Mouse (Mus musculus) kidney, postnatal 4 days (tissue): ENCODE data around the gene Zfp697.
"Not testable (repeated sequence)": the region's sequence is repeated elsewhere in the genome, so short reads cannot be mapped to it uniquely, and the experiment has no call there.

ENCODE experiments used
- DNase-seq, 2 experiments: peaks; one replicate each; pipeline ENCODE4 v3.0.0; 2021; ENCODE audit warnings: mixed read lengths in 2 of 2

The Zfp697 gene

GRCm38 (mm10) chr3:98374062-98374719 is 8.1 kb upstream of the Zfp697 start:
- no peak for DNase-seq

- DNase-seq = no peak
These were observed 7.3 kb upstream of the Zfp697 start for GRCm38 (mm10) chr3:98374980-98375379.

- no peak for DNase-seq
These were observed 4.0 kb upstream of the Zfp697 start for GRCm38 (mm10) chr3:98378267-98378666.

GRCm38 (mm10) chr3:98379236-98379635 is 3.0 kb upstream of the Zfp697 start:
- DNase-seq = peak; percentile 38 to 66

GRCm38 (mm10) chr3:98381677-98382245 is 500 bp upstream of the Zfp697 start:
- DNase-seq = peak; percentile 15 to 19

GRCm38 (mm10) chr3:98383024-98383790 is 946 bp downstream of the Zfp697 start:
- DNase-seq = peak; percentile 9 to 27

- DNase-seq = no peak
These were observed 4.8 kb downstream of the Zfp697 start for GRCm38 (mm10) chr3:98387086-98387485.

GRCm38 (mm10) chr3:98387756-98388155 is 5.5 kb downstream of the Zfp697 start:
- peak; percentile 27 to 37 for DNase-seq

- no peak for DNase-seq
These were observed 7.0 kb downstream of the Zfp697 start for GRCm38 (mm10) chr3:98389305-98389704.

- not testable (repeated sequence) for DNase-seq
These were observed 22.1 kb downstream of the Zfp697 start for GRCm38 (mm10) chr3:98404268-98404895.

GRCm38 (mm10) chr3:98405877-98406276 is 23.6 kb downstream of the Zfp697 start:
- not testable (repeated sequence) for DNase-seq

- not testable (repeated sequence) for DNase-seq
These were observed 24.4 kb downstream of the Zfp697 start for GRCm38 (mm10) chr3:98406569-98407144.

- not testable (repeated sequence) for DNase-seq
These were observed 25.1 kb downstream of the Zfp697 start for GRCm38 (mm10) chr3:98407261-98407780.

- DNase-seq = not testable (repeated sequence)
These were observed 28.6 kb downstream of the Zfp697 start for GRCm38 (mm10) chr3:98410619-98411580.

- no peak for DNase-seq
These were observed 31.5 kb downstream of the Zfp697 start for GRCm38 (mm10) chr3:98413733-98414132.

- no peak for DNase-seq
These were observed 32.0 kb downstream of the Zfp697 start for GRCm38 (mm10) chr3:98414296-98414695.

GRCm38 (mm10) chr3:98416426-98417250 is 34.4 kb downstream of the Zfp697 start:
- peak in 1 of 2 experiments; percentile 29 for DNase-seq

GRCm38 (mm10) chr3:98417328-98417727 is 35.1 kb downstream of the Zfp697 start:
- peak; percentile 87 to 93 for DNase-seq

- peak in 1 of 2 experiments; percentile 51 for DNase-seq
These were observed 36.9 kb downstream of the Zfp697 start for GRCm38 (mm10) chr3:98418991-98419785.

GRCm38 (mm10) chr3:98419786-98420070 is 37.5 kb downstream of the Zfp697 start:
- DNase-seq = peak; percentile 42 to 61
